Mouse (Mus musculus) c-Kit-positive CD71-positive TER-119-positive erythroid progenitor cells, embryonic 14.5 days (primary cell): ENCODE measurements around the gene Mlana.
A peak's percentile ranks its signal among the peaks of the same experiment; 100 is the strongest.

Experiments
- DNase-seq: peaks from one replicate; pipeline ENCODE4 v3.0.0-alpha.2; 2013; ENCODE audit warnings: low spot score

The Mlana gene

DNA sequence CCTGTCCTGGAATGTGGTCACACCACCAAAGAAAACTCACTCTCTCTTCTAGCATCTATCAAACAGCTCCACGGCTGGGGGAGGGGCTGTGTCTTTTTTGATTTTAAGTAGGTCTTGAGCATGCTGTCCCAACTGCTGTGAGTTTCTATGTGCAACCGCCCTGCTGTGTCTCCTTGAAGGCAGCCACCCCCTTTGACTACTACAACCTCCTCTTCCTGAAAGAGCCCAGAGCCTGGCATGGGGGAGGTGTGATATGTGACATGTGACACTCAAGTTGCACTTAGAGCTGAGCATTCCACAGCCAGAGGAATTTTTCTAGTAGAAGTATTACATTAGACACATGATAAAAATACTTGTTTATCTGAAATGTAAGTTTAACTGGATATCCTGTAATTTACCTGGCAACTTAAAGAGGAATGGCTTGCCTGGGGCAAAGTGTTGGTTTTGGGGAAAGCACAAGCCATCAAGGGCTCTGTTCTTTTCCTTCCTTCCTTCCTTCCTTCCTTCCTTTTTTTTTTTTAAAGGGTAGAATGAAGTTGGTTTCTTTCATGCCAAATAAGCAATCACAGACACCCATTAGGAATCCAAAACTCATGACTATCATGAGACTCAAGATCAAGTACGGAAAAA, at the start of gene Mlana:
TSS of gene Mlana (plus strand) at position 580 of the 630 bp plus-strand sequence.
- no peak for DNase-seq

GRCm38 (mm10) chr19:29648550-29648914, 49.1 kb upstream of the Mlana start:
- no peak for DNase-seq

GRCm38 (mm10) chr19:29649683-29650082, 47.9 kb upstream of the Mlana start:
- DNase-seq: peak; percentile 70

GRCm38 (mm10) chr19:29653768-29654265, 43.8 kb upstream of the Mlana start:
- no peak for DNase-seq

DNA sequence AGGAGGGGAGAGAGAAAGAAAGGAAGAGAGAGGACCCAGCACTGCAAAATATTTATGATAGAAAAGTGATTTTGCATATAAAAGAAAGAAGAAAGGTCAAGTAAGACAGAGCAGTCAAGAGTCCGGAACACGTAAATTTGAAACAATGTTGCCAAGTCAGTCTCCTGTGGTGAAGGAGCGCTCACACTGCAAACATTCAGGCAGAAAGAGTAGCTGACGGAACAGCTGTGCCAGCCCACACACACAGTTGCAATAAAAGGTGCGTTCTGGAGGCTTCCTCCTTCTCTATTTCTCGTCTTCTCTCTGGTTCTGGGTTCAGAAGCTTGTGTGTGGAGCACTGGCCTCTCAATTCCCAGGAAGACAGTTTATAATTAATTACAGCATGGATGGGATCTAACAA, 42.5 kb upstream of the Mlana start:
- no peak for DNase-seq

- DNase-seq: no peak
These were observed 41.6 kb upstream of the Mlana start for GRCm38 (mm10) chr19:29656029-29656428.

DNA sequence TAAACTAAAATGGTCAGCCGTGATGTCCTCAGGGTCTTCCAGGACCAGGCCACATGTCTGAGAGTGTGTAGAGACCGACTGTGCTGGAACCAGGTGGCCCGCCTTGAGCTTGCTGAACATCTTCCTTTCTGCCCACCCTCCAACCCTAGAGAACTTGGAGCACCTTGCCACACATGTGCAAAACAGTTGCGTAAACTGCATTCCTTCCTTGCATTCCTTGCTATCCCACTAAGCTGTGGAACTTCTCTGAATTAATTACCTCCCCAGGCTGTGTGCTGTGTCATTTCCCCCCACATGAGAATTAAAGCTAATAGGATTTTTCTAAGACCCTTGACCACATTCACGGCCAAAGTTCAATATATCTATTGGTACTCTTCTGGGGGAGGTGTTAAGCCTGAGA, 41.0 kb upstream of the Mlana start:
- no peak for DNase-seq

GRCm38 (mm10) chr19:29657033-29657432, 40.6 kb upstream of the Mlana start:
- no peak for DNase-seq

DNA sequence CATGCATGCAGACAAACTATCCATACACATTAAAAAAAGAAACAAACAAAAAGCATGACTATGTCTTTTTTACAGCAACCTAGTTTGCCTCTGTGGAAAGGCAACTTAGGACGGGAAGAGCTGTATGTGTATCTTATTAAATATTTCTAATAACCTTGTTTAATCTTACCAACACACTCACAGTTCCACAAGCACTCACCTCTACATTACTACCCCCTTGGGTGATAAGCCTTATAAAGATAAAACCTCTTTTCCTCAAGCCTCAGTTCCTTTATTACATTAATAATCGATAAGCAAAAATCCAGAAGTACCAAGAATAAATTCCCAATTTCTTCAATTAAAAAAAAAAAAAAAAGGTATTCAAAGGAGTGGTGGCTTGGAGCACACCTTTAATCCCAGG, 40.1 kb upstream of the Mlana start:
- DNase-seq: no peak

DNA sequence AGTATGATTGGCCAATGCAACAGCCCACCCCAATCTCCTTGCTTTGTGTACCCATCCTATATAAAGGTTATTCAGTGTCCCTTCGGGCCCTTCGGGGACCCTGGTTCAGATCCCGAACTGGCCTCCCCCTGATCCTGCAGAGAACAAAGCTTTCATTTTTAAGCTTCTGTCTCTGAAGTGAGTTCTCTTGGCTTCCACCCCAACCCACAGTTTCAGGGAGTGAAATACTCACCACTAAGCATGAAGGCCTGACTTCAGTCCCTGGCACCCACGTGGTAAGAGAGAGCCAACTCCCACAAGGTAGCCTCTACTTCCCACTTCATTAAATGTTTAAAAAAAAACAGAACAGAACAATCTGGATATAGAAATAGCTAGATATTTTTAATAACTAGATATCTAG, 38.8 kb upstream of the Mlana start:
- no peak for DNase-seq

DNA sequence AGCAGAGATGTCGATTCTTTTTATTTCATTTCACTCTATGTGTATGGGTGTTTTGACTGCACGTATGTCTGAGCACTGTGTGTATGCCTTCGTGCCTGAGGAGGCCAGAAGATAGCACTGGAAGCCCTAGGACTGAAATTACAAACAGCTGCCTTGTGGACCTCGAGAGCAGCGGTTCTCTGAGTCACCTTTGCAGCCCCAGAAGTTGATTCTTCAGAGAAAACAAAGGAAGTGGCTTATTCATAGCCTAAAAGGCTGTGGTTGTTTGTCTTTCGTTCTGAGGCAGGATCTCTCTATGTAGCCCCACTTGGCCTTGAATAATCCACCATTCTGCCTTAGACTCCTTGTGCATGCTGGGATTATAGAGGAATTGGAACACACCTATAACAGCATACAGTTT, 37.9 kb upstream of the Mlana start:
- no peak for DNase-seq

- no peak for DNase-seq
These were observed 36.5 kb upstream of the Mlana start for GRCm38 (mm10) chr19:29660835-29661764.

DNA sequence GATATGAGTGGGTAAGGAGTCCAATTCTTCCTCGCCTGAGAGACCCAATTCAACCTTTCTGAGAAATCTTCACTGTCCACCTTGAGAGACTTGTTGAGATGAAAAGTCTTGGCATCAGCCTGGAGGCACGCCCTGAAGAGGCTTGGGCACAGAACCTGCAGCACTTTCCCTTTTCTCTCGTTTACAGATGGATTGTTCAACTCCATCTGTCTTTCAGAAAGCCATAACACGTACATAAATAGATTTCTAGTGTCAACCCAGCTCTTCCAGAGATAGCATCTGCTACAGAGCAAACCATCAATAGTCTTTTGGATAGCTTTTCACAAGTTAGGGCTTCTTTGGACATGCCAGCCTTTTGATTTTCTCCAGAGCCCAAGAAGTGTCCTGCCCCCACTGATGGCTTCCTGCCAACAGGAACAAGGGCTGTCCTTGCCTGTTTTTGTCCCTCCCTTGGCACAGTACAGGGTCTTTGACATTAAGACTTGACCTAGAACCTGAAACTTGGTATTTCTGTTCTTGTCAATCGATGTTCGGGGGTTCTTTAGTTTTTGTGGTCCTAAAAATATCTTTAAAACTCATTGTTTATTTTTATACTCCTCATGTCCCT, 35.5 kb upstream of the Mlana start:
- DNase-seq: no peak

- no peak for DNase-seq
These were observed 33.8 kb upstream of the Mlana start for GRCm38 (mm10) chr19:29663780-29664179.

- DNase-seq: no peak
These were observed 32.7 kb upstream of the Mlana start for GRCm38 (mm10) chr19:29664934-29665333.

DNA sequence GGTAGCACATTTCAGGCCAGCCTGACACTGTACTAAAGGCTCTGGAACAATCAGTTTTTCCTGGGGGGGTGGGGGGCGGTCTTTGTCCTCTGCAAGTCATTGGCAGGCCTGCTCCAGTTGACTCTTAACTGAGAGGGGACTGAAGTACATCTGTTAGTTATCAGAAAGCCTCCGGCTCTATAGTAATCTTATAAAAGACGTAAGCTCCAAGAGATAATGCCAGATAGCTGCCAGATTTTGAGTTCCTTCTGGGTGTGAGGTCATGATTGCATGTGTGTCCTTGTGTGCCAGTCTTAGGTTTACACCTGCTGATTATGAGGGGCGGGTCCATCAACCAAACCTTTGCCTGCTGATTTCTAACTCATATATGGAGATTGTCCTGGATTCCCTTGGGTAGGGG, 31.5 kb upstream of the Mlana start:
- DNase-seq: no peak

GRCm38 (mm10) chr19:29666965-29667594, 30.5 kb upstream of the Mlana start:
- DNase-seq: no peak

DNA sequence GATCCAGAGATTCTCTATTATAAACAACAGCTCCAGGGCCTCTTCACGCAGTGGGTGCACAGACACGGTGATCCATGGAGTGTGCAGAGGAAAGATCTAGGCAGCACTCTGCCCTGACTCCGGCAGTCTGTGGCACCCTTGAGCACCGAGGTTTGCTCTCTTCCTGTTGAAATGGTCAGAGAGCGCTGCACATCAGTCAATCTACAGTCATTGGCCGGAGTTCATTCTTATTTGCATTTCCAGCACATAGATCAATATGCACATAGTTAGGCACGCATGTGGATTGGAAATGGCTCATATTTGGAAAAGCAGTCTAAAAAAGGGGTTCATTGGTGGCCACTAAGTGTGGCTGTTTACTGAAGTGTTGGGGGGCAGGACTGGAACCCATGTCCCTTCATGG, 29.5 kb upstream of the Mlana start:
- no peak for DNase-seq

GRCm38 (mm10) chr19:29670247-29670646, 27.4 kb upstream of the Mlana start:
- no peak for DNase-seq

- no peak for DNase-seq
These were observed 26.5 kb upstream of the Mlana start for GRCm38 (mm10) chr19:29671160-29671559.

DNA sequence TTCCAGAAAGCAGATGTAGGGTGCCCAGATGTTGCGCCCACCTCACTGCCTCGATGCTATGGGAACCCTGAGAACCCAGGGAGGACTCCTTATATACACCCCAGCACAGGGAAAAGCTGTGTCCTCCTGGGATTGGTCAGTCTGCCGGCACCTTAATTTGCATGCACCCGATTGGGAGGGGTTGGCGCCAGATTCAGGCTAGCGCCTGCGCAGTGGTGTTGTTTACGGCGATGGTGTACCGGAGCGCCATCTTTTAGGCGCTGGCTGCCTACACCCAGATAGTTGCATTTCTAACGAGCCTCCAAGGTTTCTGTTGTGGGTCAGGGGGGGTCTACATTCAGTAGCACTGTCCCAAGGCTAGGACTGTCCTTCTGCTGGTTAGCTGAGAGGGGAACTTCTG, 25.0 kb upstream of the Mlana start:
- no peak for DNase-seq

DNA sequence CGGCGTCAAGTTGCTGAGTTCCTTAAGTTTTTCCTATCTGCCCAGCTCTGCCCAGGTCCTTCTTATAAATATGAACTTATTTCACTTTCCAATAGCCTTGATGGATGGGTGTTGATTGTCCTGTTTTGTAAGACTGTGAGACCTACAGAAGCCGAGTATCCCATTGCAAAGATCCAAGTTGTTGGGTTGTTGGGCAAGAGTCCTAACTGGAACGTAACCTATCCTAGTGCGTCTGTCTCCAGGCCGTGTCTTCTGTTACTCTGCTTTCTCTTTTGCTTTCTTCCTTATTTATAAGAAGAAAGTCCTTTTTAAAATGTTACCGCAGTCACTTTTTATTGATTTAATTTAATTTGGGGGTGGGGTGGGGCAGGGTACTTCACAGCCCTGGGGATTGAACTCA, 22.7 kb upstream of the Mlana start:
- no peak for DNase-seq
